Mouse (Mus musculus) forebrain, embryonic 14.5 days (tissue): Measurements from ENCODE around the gene Exo1. TPM values are rescaled to one million over a fixed set of nuclear protein-coding genes. Genes with fewer than 3 reads are reported as not detected.

Experiments
- ATAC-seq: fragments of 200-750 bp; cut with Nextera tagmentation; 2 replicates; pipeline ENCODE4 v1.8.0; 2017; ENCODE audit warnings: mild to moderate bottlenecking, moderate library complexity
- DNase-seq: peaks from one replicate; pipeline ENCODE4 v3.0.0-alpha.2; 2015; ENCODE audit warnings: low spot score
- H3K27ac ChIP-seq: fragments of 300-500 bp; sonication (generic); 2 replicates; pipeline ENCODE4 v1.5.1; 2014; ENCODE audit warnings: low read depth, mild to moderate bottlenecking, control low read depth, low read length, moderate library complexity
- H3K27me3 ChIP-seq: fragments of 300-500 bp; sonication (generic); replicated peaks from 2 replicates; pipeline ENCODE4 v1.6.1; 2014; ENCODE audit warnings: low read length, control low read depth, mixed read lengths; ENCODE audit not compliant: control insufficient read depth, insufficient read depth
- H3K36me3 ChIP-seq: fragments of 300-500 bp; sonication (generic); 2 replicates; pipeline ENCODE4 v1.6.1; 2014; ENCODE audit warnings: low read length, control low read depth; ENCODE audit not compliant: control insufficient read depth, insufficient read depth
- H3K4me1 ChIP-seq: fragments of 300-500 bp; sonication (generic); 2 replicates; pipeline ENCODE4 v1.6.1; 2014; ENCODE audit warnings: antibody characterized with exemption, low read length, control low read depth; ENCODE audit not compliant: control insufficient read depth, insufficient read depth
- H3K4me2 ChIP-seq: fragments of 300-500 bp; sonication (generic); 2 replicates; pipeline ENCODE4 v1.6.1; 2014; ENCODE audit warnings: mild to moderate bottlenecking, control low read depth, low read length
- H3K4me3 ChIP-seq: fragments of 300-500 bp; sonication (generic); 2 replicates; pipeline ENCODE4 v1.5.1; 2014; ENCODE audit warnings: low read depth, low read length, control low read depth
- H3K9ac ChIP-seq: fragments of 300-500 bp; sonication (generic); 2 replicates; pipeline ENCODE4 v1.6.1; 2014; ENCODE audit warnings: mild to moderate bottlenecking, low read length, control low read depth, moderate library complexity
- H3K9me3 ChIP-seq: fragments of 300-500 bp; sonication (generic); replicated peaks from 2 replicates; pipeline ENCODE4 v1.6.1; 2016; ENCODE audit warnings: low read length, control low read depth, mixed read lengths; ENCODE audit not compliant: control insufficient read depth
- WGBS: fragments of 180-500 bp; shearing (Covaris S2); extraction: QIAGEN DNeasy Blood & Tissue Kit; methylation state at CpG from one replicate; pipeline ENCODE4 v1.1.7; 2014; 5-methylcytosine and 5-hydroxymethylcytosine counted together
- polyA plus RNA-seq: library from polyadenylated mRNA; unstranded; fragments of >200 nt; fragmentation: Nextera tagmentation; extraction: Ambion mirVana; gene quantifications from 2 replicates; pipeline ENCODE4 v1.2.1, GENCODE M21; 2014

Gene Exo1
- polyA plus RNA-seq, 1 experiment from 2014 or later: 28.1 TPM

GRCm38 (mm10) chr1:175943168-175943567, 62.8 kb downstream of the Exo1 start:
- DNase-seq (no peak), ATAC-seq (no peak)
- no peak overlapping the region for H3K4me2 ChIP-seq
- no peak overlapping the region for H3K27ac ChIP-seq
- no peaks in the 10 kb centered on the region for H3K9me3 ChIP-seq
- no peaks in the 10 kb centered on the region for H3K4me1 ChIP-seq
- no peak overlapping the region for H3K4me3 ChIP-seq
- no peaks in the 10 kb centered on the region for H3K36me3 ChIP-seq
- H3K27me3 ChIP-seq: no peaks in the 10 kb centered on the region
- no peak overlapping the region for H3K9ac ChIP-seq
- 92% methylated on average over 7 of the region's 7 CpGs for WGBS

DNA sequence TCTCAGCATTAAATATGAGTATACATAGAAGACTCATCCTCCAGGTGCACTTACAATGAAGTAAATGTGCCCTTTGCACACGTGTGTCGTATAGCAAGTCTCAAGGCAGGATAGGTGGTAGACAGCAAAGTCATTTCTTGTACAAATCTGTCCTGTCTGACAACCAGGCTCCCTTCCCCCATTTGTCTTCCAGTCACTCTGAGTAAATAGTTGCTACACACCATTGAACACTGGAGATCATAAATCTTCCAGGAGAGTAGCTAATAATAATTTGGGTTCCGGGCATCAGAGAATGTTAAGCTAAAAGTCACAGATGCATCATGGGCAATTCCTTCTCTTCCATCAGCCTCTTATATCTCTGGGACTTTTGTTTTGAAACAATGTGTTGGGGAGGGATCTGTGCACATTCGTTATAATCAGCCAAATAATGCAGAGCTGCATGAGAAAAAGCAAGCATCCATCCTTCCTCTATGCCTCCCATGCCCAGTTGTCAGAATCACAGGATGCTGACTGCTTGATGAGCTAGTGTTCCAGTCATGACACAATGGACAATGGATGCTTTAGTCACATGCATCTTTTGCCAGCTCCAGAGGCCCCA, 66.4 kb downstream of the Exo1 start:
- Histone ChIP-seq H3K9me3 (no peaks in the 10 kb centered on the region), H3K9ac (no peak overlapping the region), H3K27me3 (no peaks in the 10 kb centered on the region), H3K4me1 (no peaks in the 10 kb centered on the region), H3K4me3 (no peak overlapping the region), H3K27ac (no peak overlapping the region), H3K4me2 (no peak overlapping the region), H3K36me3 (no peaks in the 10 kb centered on the region)
- ATAC-seq (no peak), DNase-seq (no peak)
- 74% methylated on average over 4 of the region's 4 CpGs for WGBS

DNA sequence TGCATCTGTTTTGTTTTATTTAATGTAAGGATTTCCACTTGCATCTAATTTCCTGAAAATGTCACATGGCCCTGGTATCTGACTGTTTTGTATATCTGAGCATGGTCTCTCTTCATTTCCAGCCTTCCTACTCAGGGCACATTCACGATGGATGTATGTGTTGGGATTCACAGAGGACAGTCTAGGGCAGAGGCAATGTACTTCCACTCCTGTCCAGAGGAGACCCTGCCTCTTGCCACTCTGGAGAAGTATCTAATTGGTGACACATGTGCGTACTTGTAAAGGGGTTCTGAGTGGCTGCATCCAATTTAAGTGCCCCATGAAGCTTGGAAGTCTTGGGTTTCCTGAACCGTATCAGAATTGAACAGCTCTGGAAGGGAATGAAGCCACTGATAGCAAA, 70.0 kb downstream of the Exo1 start:
- no peak overlapping the region for H3K9ac ChIP-seq
- no peaks in the 10 kb centered on the region for H3K9me3 ChIP-seq
- no peak overlapping the region for H3K4me2 ChIP-seq
- H3K27me3 ChIP-seq: no peaks in the 10 kb centered on the region
- H3K27ac ChIP-seq: no peak overlapping the region
- no peaks in the 10 kb centered on the region for H3K36me3 ChIP-seq
- WGBS: 89% methylated on average over 3 of the region's 3 CpGs
- ATAC-seq: no peak
- H3K4me1 ChIP-seq: no peaks in the 10 kb centered on the region
- no peak for DNase-seq
- no peak overlapping the region for H3K4me3 ChIP-seq

DNA sequence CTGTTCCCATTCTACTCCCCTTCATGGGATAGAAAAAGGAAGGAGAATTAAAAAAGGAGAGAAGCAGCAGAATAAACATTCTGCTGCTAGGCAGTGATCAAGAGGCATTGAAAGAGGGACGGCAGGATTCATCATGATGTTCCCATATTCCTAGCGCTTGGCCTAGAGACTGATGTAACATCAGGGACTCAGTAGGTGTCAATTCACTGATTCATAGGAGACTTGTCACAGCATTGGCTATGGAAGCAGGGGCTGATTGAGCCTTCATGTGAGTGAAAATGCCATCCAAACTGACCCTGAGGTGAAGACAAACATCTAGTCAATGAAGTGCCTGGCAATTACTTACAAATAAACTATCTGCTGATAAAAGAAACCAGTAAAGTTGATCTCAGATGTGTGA, 70.5 kb downstream of the Exo1 start:
- Histone ChIP-seq H3K4me3 (no peak overlapping the region), H3K27ac (no peak overlapping the region), H3K36me3 (no peaks in the 10 kb centered on the region), H3K9me3 (no peaks in the 10 kb centered on the region), H3K4me2 (no peak overlapping the region), H3K27me3 (no peaks in the 10 kb centered on the region), H3K9ac (no peak overlapping the region), H3K4me1 (no peaks in the 10 kb centered on the region)
- DNase-seq: no peak
- no peak for ATAC-seq
- WGBS: 88% methylated on average over 2 of the region's 2 CpGs

- no peak for ATAC-seq
- Histone ChIP-seq H3K4me1 (no peaks in the 10 kb centered on the region), H3K4me2 (no peak overlapping the region), H3K9me3 (no peaks in the 10 kb centered on the region), H3K9ac (no peak overlapping the region), H3K36me3 (no peaks in the 10 kb centered on the region), H3K27me3 (no peaks in the 10 kb centered on the region), H3K4me3 (no peak overlapping the region), H3K27ac (no peak overlapping the region)
- 87% methylated on average over 2 of the region's 2 CpGs for WGBS
- no peak for DNase-seq
Observed at GRCm38 (mm10) chr1:175961786-175962185, 81.4 kb downstream of the Exo1 start.

Other genes starting within 250 kb of the Exo1 start
- gene Opn3, start 187.8 kb upstream of the Exo1 start, polyA plus RNA-seq: 4.3 and 4.9 TPM in 2 replicates
- 2.0 and 2.5 TPM in 2 replicates for gene Chml, start 187.7 kb upstream of the Exo1 start, polyA plus RNA-seq
- not detected in 2 replicates for gene Wdr64, start 182.0 kb upstream of the Exo1 start, polyA plus RNA-seq
- not detected in 2 replicates for gene Gm38100, start 39.7 kb downstream of the Exo1 start, polyA plus RNA-seq
- gene Rbm8a2, start 98.5 kb downstream of the Exo1 start, polyA plus RNA-seq: 0.51 and 0.72 TPM in 2 replicates